Mouse (Mus musculus) myocyte (in vitro differentiated cells): ENCODE results near the gene Slx1b.

Experiments used
- CEBPB ChIP-seq: IDR thresholded peaks from 2 replicates; pipeline ENCODE4 v1.6.1; 2011; ENCODE audit warnings: mild to moderate bottlenecking, moderate library complexity; ENCODE audit not compliant: poor library complexity, insufficient read depth, severe bottlenecking
- E2F4 ChIP-seq: IDR thresholded peaks from one replicate; pipeline ENCODE4 v1.6.1; 2011; ENCODE audit warnings: mild to moderate bottlenecking, control low read depth, moderate library complexity; ENCODE audit not compliant: insufficient read depth
- MAX ChIP-seq: IDR thresholded peaks from one replicate; pipeline ENCODE4 v1.6.1; 2011; ENCODE audit warnings: low read depth, mild to moderate bottlenecking, control low read depth
- MYOD1 ChIP-seq, 3 experiments: IDR thresholded peaks; one replicate each; pipeline ENCODE4 v1.6.1; 2011; ENCODE audit warnings: control low read depth in 2 of 3, low read depth in 2 of 3, mild to moderate bottlenecking in 2 of 3, moderate library complexity in 1 of 3; ENCODE audit not compliant: insufficient read length in 2 of 3, control insufficient read depth in 1 of 3
- POLR2A ChIP-seq: IDR thresholded peaks from one replicate; pipeline ENCODE4 v1.6.1; 2011; ENCODE audit warnings: low read depth, mild to moderate bottlenecking, control low read depth, moderate library complexity; ENCODE audit not compliant: insufficient read length
- REST ChIP-seq: IDR thresholded peaks from one replicate; pipeline ENCODE4 v1.6.1; 2011; ENCODE audit warnings: mild to moderate bottlenecking, control low read depth, moderate library complexity; ENCODE audit not compliant: insufficient read depth, insufficient read length
- SRF ChIP-seq: IDR thresholded peaks from one replicate; pipeline ENCODE4 v1.6.1; 2011; ENCODE audit warnings: low read depth; ENCODE audit not compliant: control insufficient read depth, insufficient read length
- TCF12 ChIP-seq: IDR thresholded peaks from one replicate; pipeline ENCODE4 v1.6.1; 2011; ENCODE audit warnings: mild to moderate bottlenecking, control low read depth; ENCODE audit not compliant: poor library complexity, insufficient read depth, severe bottlenecking
- USF1 ChIP-seq: IDR thresholded peaks from one replicate; pipeline ENCODE4 v1.6.1; 2011; ENCODE audit warnings: low read depth, mild to moderate bottlenecking, control low read depth, moderate library complexity

DNA sequence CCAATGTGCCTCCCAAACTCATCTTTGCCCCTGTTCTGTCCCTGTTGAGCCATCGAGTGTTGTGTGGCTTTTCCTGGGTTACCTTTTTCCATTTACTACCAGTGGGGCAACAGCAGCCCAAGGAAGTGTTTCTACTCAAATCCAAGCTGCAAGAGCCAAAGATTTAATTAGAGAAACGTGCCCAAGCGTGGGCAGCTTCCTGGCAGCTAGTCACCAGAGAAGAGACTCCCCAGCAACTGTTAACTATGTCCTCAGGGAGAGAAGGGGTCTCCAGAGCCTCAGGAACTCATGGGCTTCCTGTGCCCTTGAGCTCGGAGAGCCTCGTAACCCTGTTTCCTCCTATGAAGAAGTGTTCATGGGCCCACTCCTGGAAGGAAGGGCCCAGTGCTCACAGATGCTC, 45.4 kb upstream of the Slx1b start:
- TF ChIP-seq POLR2A (no peak), TCF12 (no peak), E2F4 (no peak), MAX (no peak), USF1 (no peak), CEBPB (no peak), REST (no peak), MYOD1 (IDR thresholded peaks at IDR 0.05; ENCODE audit: control insufficient read depth in 1 of 3, insufficient read length in 2 of 3, low read depth in 2 of 3) (no peak), SRF (no peak)
